Mouse (Mus musculus) left cerebral cortex, adult 8-10 months (tissue): ENCODE data around the gene Mutyh. TPM values are rescaled to one million over a fixed set of nuclear protein-coding genes. Genes with fewer than 3 reads are reported as not detected.

Source experiments
- DNase-seq, 2 experiments: peaks; one replicate each; pipeline ENCODE4 v3.0.0; 2022; ENCODE audit warnings: low spot score in 2 of 2
- total RNA-seq, 4 experiments: library from RNA; stranded (reverse); gene quantifications; 2 replicates each; pipeline ENCODE4 v1.2.4; 2022

The Mutyh gene
- 1 to 10 TPM; 2.1 to 4.8 (median 2.9) TPM for total RNA-seq

DNA sequence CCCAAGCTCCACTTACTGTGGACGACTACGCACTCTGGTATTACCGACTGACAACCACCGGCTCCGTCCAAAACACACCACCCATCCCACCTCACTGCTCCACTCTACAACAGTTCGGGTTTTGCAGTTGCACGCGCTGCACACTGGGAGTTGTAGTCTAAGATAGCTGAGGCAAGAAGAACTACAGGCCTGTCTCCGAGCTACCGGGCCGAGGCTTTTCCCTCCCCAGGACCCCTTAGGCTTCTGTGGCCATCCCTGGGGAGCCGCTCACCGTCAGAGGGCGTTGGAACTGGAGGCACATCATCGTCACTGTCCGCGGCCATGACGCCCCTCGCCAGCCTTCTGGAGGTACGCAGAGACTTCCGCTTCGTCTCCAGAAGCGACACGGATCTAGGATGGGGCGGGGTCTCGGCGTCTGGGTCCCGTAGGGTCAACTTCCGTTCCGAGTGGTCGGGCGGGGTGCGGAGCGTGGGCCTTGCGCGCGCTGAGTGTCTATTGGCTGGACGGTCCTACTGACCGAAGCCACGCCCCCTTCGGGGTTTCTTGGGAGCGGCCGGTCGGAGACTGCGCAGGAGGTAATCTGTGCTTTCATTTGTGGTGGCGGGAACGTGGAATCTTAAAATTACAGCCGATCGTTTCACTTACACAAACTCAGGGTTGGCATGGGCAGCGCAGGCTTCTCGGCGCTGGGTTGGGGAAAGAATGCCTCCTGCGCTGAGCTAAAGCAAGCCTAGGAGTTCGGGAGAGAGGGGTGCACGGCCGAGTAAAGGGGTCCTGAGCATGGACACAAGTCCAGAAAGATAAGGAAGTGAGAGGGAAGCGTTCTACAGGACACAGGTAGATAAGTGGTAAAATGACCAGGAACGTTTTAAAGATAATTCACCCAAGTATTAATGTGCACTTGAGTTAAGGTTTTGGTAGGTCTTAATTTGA is at the start of gene Mutyh, which contains the start of gene Toe1:
Gene Mutyh (plus strand): TSS at position 527 of the 933 bp plus-strand sequence.
Gene Toe1 (minus strand): TSS at position 444 of the 933 bp plus-strand sequence.
- peak; percentile 68 to 93 for DNase-seq

- no peak for DNase-seq
Measured at GRCm38 (mm10) chr4:116761914-116762313, 45.6 kb upstream of the Mutyh start.

DNA sequence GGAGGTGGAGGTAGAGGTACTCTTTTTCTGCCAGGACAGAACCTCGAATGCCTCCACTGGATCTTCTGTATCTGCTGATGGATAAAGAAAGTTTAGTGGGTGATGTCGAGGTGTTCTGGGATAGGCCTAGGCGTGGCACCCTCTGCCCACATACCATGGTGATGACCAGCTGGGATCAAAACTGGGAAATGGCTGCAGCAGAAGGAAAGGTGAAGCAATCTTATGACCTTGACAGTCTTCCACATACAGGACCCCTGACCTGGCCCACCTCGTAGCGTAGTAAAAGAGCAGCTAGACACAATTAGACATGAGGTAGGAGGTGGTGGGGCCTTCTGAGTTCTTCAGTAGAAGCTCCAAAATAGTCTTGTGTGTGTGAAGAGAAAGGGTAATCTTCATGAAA is 43.5 kb upstream of the Mutyh start:
- DNase-seq, result no peak

DNA sequence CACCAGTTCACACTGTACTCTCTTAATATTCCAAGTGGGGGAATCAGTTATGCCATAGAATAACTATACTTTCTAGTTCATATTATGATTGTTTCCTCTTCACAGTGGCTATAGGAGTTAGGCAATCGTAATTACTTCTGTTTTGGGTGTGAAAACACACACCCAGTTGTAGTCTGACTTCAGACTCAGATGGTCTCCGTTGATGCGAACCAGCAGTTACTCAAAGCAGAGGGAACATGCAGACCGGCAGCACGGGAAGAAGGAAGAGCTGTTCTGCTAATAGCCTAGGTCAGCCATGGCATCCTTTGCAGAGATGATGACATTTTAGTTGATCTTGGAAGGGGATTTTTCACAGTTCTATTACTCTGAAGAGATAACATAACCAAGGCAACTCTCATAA is 39.0 kb upstream of the Mutyh start:
- DNase-seq, result no peak

DNA sequence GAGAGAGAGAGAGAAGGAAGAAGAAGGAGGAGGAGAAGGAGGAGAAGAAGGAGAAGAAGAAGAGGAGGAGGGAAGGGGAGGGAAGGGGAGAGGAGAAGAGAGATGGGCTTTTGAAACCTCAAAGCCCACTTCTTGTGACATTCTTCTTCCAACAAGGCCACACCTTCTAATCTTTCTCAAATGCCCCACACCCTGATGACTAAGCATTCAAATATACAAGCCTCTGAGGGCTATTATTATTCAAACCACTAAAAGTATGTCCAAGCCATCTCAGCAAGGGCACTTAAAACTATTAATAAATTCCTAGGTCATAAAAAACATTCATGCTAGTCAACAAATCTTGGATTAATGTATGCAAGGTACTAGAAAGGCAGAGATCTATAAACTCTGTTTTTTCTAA is 38.5 kb upstream of the Mutyh start:
- no peak for DNase-seq

- DNase-seq, result no peak
Measured at GRCm38 (mm10) chr4:116776391-116776790, 31.1 kb upstream of the Mutyh start.

DNA sequence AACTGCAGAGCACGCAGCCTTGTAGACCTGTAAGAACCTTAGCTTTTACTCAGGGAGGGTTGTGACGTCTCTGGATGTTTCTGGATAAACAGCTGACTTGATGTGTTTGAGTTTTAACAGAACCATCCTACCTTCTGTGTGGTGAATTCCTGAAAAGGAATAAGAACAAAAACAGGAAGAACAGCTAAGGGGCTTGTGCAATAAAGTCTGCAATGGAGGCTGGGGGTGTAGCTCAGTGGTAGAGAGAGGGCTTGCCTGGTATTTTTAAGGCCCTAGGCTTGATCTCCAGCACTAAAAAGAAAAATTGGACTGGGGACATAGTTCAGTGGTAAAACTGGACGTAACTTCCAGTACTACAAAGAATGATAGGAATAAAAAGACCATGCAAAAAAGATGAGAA is 30.4 kb upstream of the Mutyh start:
- no peak for DNase-seq

GRCm38 (mm10) chr4:116780541-116780940 is 27.0 kb upstream of the Mutyh start:
- no peak for DNase-seq

GRCm38 (mm10) chr4:116781366-116781765 is 26.2 kb upstream of the Mutyh start:
- no peak for DNase-seq

DNA sequence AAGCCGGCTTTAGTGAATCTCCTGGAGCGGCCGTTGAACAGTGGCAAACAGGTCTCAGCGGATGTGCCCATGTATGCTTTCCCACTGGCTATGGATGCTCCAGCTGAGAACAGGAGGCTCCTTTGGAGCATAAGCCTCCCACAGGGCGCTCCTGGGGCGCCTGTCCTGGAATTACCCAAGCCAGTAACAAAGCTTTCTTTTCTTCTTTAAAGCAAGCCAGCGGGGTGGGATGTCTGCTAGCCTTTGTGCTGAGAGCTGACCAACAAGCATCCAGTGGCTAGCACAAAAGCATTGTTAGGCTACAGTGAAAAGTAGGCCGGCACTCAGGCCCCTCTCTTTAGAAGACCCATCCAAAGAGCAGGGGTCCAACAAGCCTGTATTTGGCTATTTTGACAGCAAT is 25.4 kb upstream of the Mutyh start:
- no peak for DNase-seq

- DNase-seq, result no peak
Measured at GRCm38 (mm10) chr4:116786587-116786986, 20.9 kb upstream of the Mutyh start.

DNA sequence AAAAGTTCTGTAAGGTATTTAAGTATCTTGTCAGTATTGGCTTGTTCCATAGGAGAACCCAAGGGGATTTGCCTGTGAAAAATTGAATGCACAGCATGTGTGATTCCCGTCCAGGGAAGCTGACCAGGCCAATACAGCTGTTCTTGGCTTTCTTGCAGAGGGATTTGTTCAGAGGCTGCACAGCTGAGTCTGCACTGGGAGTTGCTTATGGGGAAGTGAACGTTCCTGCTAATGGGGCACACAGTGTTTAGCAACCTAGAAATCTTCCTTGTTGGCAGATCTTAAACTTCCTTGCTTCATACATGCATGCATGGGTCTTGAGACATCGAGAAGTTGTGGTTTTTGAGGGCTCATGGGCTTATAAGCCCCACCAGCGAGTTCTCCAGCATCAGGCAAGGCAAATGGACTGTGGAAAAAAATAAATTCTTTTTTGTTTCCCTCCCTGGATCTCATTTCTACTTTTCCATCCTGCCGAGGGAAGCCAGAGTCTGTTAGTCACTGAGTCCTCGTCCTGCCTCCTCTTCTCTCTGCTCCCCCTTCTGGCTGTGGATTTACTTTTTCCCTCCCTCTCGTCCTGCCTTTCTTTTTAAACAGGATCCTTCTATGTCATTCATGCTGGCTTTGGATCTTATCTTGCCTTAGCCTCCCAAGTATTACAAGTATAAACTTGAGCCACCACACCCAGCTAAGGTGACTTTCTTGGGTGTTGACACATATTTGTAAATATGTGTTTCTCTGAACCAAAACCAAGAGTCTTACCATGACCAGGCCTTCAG is 19.4 kb upstream of the Mutyh start:
- DNase-seq, result no peak

DNA sequence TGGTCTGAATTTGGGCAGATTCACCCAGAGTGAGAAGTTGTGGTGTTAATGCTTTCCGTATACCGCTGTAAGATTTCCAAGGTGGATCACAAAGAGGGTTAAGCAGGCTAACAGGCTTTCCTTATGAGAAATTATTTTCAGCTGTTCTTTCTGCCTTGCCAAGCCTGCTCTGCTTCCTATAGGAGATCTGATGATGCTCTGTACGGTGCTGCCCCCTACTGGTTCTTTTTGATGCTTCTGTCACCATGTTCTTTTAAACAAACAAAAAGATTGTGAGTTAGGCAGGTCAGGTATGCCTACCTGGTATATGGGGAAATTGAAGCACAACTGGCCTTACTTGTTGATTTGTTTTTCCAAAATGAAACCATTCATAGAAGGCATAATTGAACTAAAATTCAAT is 18.6 kb upstream of the Mutyh start:
- peak; percentile 50 to 65 for DNase-seq

DNA sequence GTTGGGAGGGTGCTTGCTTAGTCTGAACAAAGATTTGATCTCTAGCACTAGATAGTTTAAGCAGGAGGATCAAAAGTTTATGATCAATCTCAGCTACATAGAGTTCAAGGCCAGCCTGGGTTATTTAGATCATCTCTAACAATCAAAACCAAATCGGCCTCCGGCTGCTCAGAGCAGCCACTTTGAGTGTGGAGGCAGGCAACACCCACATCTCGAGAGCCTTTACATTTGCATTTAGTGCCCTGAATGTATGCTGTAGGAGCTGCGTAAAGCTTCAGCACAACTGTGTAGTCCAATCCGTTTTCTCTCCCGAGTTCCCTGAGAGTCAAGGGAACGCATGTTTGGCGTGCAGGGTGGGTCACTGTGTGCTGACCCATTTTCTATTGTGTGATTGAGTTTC is 15.1 kb upstream of the Mutyh start:
- DNase-seq, result no peak

- DNase-seq, result no peak
Measured at GRCm38 (mm10) chr4:116794273-116794672, 13.2 kb upstream of the Mutyh start.

- DNase-seq, result no peak
Measured at GRCm38 (mm10) chr4:116796442-116797110, 10.9 kb upstream of the Mutyh start.

- DNase-seq, result no peak
Measured at GRCm38 (mm10) chr4:116799901-116800300, 7.6 kb upstream of the Mutyh start.

DNA sequence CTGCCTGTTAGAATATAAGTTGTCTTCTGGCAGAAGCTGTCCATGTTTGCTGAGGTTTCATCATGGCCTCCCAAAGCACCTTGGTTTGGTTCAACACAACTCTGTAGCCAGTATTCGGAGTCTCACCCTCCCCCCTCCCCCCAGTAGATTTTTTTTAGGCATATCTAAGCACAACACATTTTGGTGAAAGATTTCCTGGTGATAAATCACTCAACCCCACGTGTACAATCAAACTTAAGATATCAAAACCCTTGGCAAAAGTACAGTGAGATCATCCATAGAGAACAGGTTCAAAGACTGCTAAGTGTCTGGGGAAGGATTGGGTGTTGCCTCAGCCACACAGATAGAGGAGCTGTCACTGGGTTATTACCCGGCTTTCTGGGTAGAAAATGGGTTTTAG is 3.5 kb downstream of the Mutyh start:
- no peak for DNase-seq

GRCm38 (mm10) chr4:116815276-116815675 is 7.8 kb downstream of the Mutyh start:
- DNase-seq, result no peak

GRCm38 (mm10) chr4:116817486-116817885 is 10.0 kb downstream of the Mutyh start:
- peak in 1 of 2 experiments; percentile 44 for DNase-seq

- no peak for DNase-seq
Measured at GRCm38 (mm10) chr4:116819968-116820901, 12.7 kb downstream of the Mutyh start.
